Mouse (Mus musculus) lung, embryonic 15.5 days (tissue): ENCODE results near the gene H2-K1. TPM values are rescaled to one million over a fixed set of nuclear protein-coding genes. Genes with fewer than 3 reads are reported as not detected.

Experiments
- ATAC-seq: fragments of 200-750 bp; cut with Nextera tagmentation; 2 replicates; pipeline ENCODE4 v1.8.0; 2017; ENCODE audit warnings: moderate number of reproducible peaks, borderline replicate concordance; ENCODE audit not compliant: low FRiP score, low TSS enrichment; ENCODE audit errors: extremely low read depth
- H3K27ac ChIP-seq: fragments of 300-500 bp; sonication (generic); 2 replicates; pipeline ENCODE4 v1.5.1; 2015; ENCODE audit warnings: moderate library complexity, mild to moderate bottlenecking, inconsistent platforms
- H3K27me3 ChIP-seq: fragments of 300-500 bp; sonication (generic); 2 replicates; pipeline ENCODE4 v1.6.1; 2015; ENCODE audit warnings: inconsistent platforms
- H3K36me3 ChIP-seq: fragments of 300-500 bp; sonication (generic); 2 replicates; pipeline ENCODE4 v1.6.1; 2015; ENCODE audit warnings: inconsistent platforms
- H3K4me1 ChIP-seq: fragments of 300-500 bp; sonication (generic); 2 replicates; pipeline ENCODE4 v1.6.1; 2015; ENCODE audit warnings: inconsistent platforms
- H3K4me2 ChIP-seq: fragments of 300-500 bp; sonication (generic); 2 replicates; pipeline ENCODE4 v1.6.1; 2015; ENCODE audit warnings: inconsistent platforms, mild to moderate bottlenecking, moderate library complexity
- H3K4me3 ChIP-seq: fragments of 300-500 bp; sonication (generic); 2 replicates; pipeline ENCODE4 v1.5.1; 2015; ENCODE audit warnings: mild to moderate bottlenecking, inconsistent platforms
- H3K9ac ChIP-seq: fragments of 300-500 bp; sonication (generic); 2 replicates; pipeline ENCODE4 v1.6.1; 2015; ENCODE audit warnings: inconsistent platforms
- H3K9me3 ChIP-seq: fragments of 300-500 bp; sonication (generic); 2 replicates; pipeline ENCODE4 v1.6.1; 2016; ENCODE audit warnings: inconsistent platforms
- WGBS: fragments of 180-500 bp; shearing (Covaris S2); methylation state at CpG from one replicate; pipeline ENCODE4 v1.1.7; 2015; 5-methylcytosine and 5-hydroxymethylcytosine counted together
- polyA plus RNA-seq: library from polyadenylated mRNA; unstranded; fragments of >200 nt; fragmentation: Nextera tagmentation; extraction: Ambion mirVana; gene quantifications from 2 replicates; pipeline ENCODE4 v1.2.1, GENCODE M21; 2015

H2-K1 gene
- polyA plus RNA-seq, 1 experiment from 2014 or later, result 69.2 TPM

- Histone ChIP-seq H3K27me3 (no peaks in the 10 kb centered on the region), H3K4me3 (peak overlapping the region; percentile 88), H3K9ac (peak overlapping the region; percentile 93), H3K4me1 (peaks cover 63% of the 10 kb centered on the region), H3K9me3 (no peaks in the 10 kb centered on the region), H3K36me3 (peaks cover 45% of the 10 kb centered on the region), H3K4me2 (peak overlapping the region; percentile 94), H3K27ac (no peak overlapping the region)
- no peak for ATAC-seq
- 21% methylated on average over 7 of the region's 7 CpGs for WGBS
These were observed 25.6 kb upstream of the H2-K1 start for GRCm38 (mm10) chr17:34025756-34026151.

- Histone ChIP-seq H3K4me3 (peak overlapping the region; percentile 88), H3K9ac (peak overlapping the region; percentile 93), H3K4me1 (peaks cover 56% of the 10 kb centered on the region), H3K27ac (peak overlapping the region; percentile 91), H3K9me3 (no peaks in the 10 kb centered on the region), H3K36me3 (peaks cover 46% of the 10 kb centered on the region), H3K27me3 (no peaks in the 10 kb centered on the region), H3K4me2 (peak overlapping the region; percentile 94)
- WGBS, result under 1% methylated on average over 57 of the region's 57 CpGs
- peak; percentile 2; the same call in 1 of the 2 replicates for ATAC-seq
These were observed 25.0 kb upstream of the H2-K1 start for GRCm38 (mm10) chr17:34024861-34025755.

DNA sequence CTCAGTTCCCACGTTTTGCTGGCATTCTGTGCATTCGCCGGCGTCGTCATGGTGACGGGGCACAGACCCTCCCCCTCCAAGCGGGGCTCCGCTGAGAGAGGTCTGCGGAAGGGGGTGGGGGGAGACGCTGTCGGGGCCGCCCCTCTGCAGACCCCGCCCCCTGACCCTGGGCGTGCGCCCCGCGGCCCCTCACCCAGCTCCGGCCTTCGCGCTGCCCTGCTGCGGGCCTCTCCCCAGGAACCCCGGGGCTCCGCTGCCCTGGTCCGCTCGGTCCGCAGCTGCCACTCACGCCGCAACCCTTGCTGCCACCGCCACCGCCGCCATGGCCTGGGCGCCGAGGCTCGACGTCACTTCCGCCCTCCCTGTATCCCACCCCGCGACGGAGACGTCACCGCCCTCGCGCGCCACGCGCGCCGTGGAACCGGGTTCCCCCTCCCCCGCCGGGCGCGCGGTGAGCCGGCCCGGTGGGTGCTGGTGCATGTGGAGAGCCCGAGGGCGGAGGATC, 24.2 kb upstream of the H2-K1 start, which contains the start of gene Ring1:
TSS of gene Ring1 (minus strand) at position 364 of the 505 bp plus-strand sequence.
- peak; percentile 72 for ATAC-seq

DNA sequence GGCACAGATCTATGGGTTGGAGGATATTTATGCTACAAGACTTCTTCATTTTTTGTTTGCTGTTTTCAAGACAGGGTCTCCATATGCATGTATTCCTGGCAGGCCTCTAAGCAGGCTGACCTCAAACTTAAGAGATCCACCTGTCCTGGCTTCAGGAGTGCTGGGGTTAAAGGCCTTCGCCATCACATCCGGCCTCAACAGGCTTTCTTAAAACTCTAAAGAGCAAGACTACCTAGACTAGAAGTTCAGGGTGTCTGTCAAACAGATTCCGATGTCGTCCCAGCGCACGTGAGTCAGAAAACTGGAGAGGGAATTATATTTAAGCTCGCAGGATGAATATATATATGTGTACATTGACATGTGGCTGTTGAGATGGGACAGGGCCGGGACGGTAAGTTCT, 23.5 kb upstream of the H2-K1 start:
- H3K9me3 ChIP-seq, result peaks cover 4% of the 10 kb centered on the region; the same call in 1 of the 2 replicates
- peak overlapping the region; percentile 91; the same call in 1 of the 2 replicates for H3K27ac ChIP-seq
- peak overlapping the region; percentile 94 for H3K4me2 ChIP-seq
- 49% methylated on average over 9 of the region's 9 CpGs for WGBS
- no peaks in the 10 kb centered on the region for H3K27me3 ChIP-seq
- no peak for ATAC-seq
- H3K4me1 ChIP-seq, result peaks cover 42% of the 10 kb centered on the region
- H3K36me3 ChIP-seq, result peaks cover 32% of the 10 kb centered on the region
- peak overlapping the region; percentile 93; the same call in 1 of the 2 replicates for H3K9ac ChIP-seq
- H3K4me3 ChIP-seq, result peak overlapping the region; percentile 88

More for the DNA sequence above, 24.2 kb upstream of the H2-K1 start, which contains the start of gene Ring1:
- Histone ChIP-seq H3K9me3 (peaks cover 2% of the 10 kb centered on the region; the same call in 1 of the 2 replicates), H3K4me3 (peak within 1 kb of the TSS; percentile 88), H3K4me1 (peaks cover 49% of the 10 kb centered on the region), H3K4me2 (peak within 1 kb of the TSS; percentile 94), H3K36me3 (peaks cover 39% of the 10 kb centered on the region), H3K27me3 (no peaks in the 10 kb centered on the region), H3K9ac (peak within 1 kb of the TSS; percentile 93), H3K27ac (peak within 1 kb of the TSS; percentile 91)
- WGBS, result under 1% methylated on average over 57 of the region's 58 CpGs

DNA sequence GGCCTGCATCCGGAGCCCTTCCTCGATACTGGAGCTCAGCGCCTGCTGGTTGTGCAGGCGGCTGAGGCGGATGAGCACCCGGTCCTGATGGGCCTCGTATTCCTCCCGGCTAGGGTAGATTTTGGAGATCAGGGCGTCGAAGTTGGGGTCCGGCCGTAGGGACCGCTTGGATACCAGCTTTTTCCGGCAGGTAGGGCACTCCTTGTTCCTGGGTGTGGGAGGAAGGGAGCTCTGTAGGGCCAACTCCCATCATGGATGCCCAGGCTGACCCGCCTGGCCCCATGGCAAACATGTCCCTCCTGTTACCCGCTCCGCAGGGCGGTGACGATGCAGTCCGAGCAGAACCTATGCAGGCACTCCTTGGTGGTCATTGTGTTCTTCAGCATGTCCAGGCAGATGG, 22.8 kb upstream of the H2-K1 start:
- no peak overlapping the region for H3K4me2 ChIP-seq
- no peak for ATAC-seq
- peaks cover 4% of the 10 kb centered on the region; the same call in 1 of the 2 replicates for H3K9me3 ChIP-seq
- no peak overlapping the region for H3K9ac ChIP-seq
- no peak overlapping the region for H3K4me3 ChIP-seq
- WGBS, result 95% methylated on average over 20 of the region's 20 CpGs
- peaks cover 25% of the 10 kb centered on the region for H3K36me3 ChIP-seq
- no peak overlapping the region for H3K27ac ChIP-seq
- peaks cover 35% of the 10 kb centered on the region for H3K4me1 ChIP-seq
- no peaks in the 10 kb centered on the region for H3K27me3 ChIP-seq

DNA sequence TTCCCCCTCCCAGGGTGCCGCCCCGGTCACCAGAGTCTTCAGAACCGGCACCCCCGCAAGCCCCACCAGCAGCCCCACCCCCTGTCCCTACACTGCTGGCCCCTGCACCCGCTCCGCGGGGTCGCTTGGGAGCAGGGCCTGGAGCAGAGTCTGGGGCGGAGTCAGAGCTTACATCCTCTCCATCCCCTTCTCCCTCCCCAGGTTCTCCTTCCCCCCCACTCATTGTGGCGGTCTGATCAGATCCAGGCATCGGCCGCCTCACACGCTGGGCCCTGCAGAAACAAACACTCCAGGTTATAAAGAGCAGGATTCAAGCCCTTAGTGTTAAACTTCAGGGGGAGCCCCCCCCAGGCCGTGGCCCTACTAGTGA, 22.3 kb upstream of the H2-K1 start:
- Histone ChIP-seq H3K4me2 (no peak overlapping the region), H3K4me1 (peaks cover 31% of the 10 kb centered on the region), H3K9ac (no peak overlapping the region), H3K27ac (no peak overlapping the region), H3K9me3 (peaks cover 4% of the 10 kb centered on the region; the same call in 1 of the 2 replicates), H3K36me3 (peaks cover 25% of the 10 kb centered on the region), H3K27me3 (no peaks in the 10 kb centered on the region), H3K4me3 (no peak overlapping the region)
- 83% methylated on average over 14 of the region's 14 CpGs for WGBS
- ATAC-seq, result no peak

DNA sequence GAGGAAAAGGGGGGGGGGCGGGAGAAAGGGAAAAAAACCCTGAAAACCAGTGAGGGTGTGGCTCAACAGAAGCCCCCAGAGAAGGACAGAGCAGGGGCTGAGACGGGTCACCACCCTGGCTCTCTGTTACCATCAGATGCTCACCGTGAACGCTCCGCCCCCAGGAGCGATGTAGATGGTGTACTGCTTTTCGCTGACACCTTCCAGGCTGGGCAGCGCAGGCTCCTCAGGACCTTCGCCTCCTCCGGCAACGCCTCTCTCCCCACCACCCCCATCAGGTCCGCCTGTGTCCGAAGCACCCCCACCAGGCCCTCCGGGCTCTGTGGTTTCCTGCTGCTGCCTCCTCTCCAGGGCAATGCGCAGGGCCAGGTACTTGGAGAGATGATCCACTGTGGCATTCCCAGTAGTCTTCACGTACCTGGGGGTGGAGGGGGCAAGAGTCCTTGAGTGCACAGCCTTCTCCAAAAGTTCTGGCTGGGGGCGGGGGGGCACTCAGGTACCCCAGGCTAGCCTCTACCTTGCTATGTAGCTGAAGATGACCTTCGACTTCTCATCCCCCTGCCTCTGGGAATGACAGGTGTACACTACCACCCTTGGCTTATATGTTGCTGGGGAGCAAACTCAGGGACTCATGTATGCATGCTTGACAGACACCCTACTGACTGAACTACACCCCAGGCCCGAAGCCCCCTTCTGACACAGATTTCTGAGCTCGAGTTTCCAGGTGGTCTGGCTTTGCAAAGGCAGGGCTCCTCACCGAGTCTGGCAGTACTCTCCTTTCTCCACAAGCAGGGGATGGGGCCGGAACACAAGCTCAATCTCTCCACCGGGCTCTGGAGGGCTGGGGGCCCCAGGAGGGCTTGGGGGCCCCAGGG, 21.6 kb upstream of the H2-K1 start:
- Histone ChIP-seq H3K9ac (no peak overlapping the region), H3K4me3 (no peak overlapping the region), H3K4me2 (no peak overlapping the region), H3K27ac (no peak overlapping the region), H3K4me1 (peaks cover 25% of the 10 kb centered on the region), H3K27me3 (no peaks in the 10 kb centered on the region), H3K36me3 (peaks cover 25% of the 10 kb centered on the region), H3K9me3 (peaks cover 4% of the 10 kb centered on the region; the same call in 1 of the 2 replicates)
- 86% methylated on average over 23 of the region's 23 CpGs for WGBS
- no peak for ATAC-seq

DNA sequence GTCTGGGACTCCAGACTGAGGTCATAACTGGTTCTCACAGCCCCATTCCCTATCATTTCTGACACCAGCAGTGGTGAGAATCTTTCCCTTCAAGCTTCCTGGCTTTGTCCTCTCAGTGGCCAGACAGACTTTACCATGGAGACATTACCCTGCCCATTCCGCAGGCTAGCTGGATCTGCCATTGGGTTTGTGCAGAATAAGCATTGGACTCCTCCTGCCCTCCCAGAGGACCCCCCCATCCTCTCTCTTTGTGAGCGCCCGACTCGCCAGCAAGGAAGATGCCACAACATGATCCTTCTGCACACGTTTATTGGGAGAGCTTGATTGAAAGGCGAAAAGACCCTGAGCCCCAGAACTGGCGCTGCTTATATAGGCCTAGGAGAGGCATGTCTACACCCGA, 13.3 kb upstream of the H2-K1 start:
- WGBS, result 87% methylated on average over 8 of the region's 8 CpGs
- Histone ChIP-seq H3K4me2 (no peak overlapping the region), H3K27ac (no peak overlapping the region), H3K4me3 (no peak overlapping the region), H3K36me3 (no peaks in the 10 kb centered on the region), H3K9ac (no peak overlapping the region), H3K9me3 (no peaks in the 10 kb centered on the region), H3K27me3 (no peaks in the 10 kb centered on the region), H3K4me1 (no peaks in the 10 kb centered on the region)
- no peak for ATAC-seq

DNA sequence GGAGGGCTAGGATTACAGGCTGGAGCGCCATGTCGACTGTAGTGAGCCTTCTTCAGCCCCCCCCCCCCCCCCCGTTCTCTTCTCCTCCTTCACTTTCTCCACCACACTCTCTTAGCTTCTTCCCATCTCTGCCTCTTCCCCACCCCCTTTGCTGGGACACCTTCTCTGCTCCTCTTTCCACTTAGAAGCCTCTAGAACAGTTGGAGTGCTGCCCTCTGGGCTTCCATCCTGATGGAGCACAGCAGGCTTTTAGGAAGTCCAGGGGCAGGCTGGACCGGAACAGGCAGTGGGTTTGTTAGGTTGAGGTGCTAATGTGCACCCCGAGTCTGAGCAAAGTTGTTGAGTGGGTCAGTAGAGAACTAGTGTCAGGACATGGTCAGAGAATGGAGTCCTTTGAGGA, 10.0 kb upstream of the H2-K1 start:
- Histone ChIP-seq H3K27me3 (peaks cover 6% of the 10 kb centered on the region; the same call in 1 of the 2 replicates), H3K9me3 (no peaks in the 10 kb centered on the region), H3K4me1 (no peaks in the 10 kb centered on the region), H3K4me3 (no peak overlapping the region), H3K9ac (no peak overlapping the region), H3K4me2 (no peak overlapping the region), H3K36me3 (no peaks in the 10 kb centered on the region), H3K27ac (no peak overlapping the region)
- WGBS, result 68% methylated on average over 5 of the region's 5 CpGs
- ATAC-seq, result no peak

- H3K4me1 ChIP-seq, result no peaks in the 10 kb centered on the region
These were observed 6.4 kb upstream of the H2-K1 start for GRCm38 (mm10) chr17:34006570-34006969.

DNA sequence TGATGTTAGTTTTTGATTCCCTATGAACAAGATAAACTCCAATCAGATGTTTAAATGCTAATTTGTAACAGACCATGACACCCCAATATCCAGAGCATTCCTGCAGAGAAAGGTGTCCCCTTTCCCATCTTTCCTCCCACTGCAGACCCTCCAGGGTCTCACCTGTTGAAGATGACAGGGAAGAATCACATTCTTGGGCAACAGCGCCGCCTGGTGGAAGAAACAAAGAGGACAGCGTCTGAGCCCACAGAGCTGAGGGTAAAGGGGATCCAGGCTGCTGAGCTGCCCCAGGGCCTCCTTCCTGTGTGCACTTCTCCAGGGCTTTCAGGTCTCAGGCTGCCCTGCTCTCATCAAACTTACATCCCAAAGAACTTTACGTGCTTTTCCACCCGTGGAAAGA, 3.3 kb upstream of the H2-K1 start:
- Histone ChIP-seq H3K4me1 (peaks cover 9% of the 10 kb centered on the region; the same call in 1 of the 2 replicates), H3K27ac (no peak overlapping the region), H3K4me3 (no peak overlapping the region), H3K27me3 (peaks cover 36% of the 10 kb centered on the region), H3K9me3 (no peaks in the 10 kb centered on the region), H3K9ac (no peak overlapping the region), H3K36me3 (no peaks in the 10 kb centered on the region), H3K4me2 (no peak overlapping the region)
- 5% methylated on average over 5 of the region's 5 CpGs for WGBS
- no peak for ATAC-seq

More at GRCm38 (mm10) chr17:34006570-34006969, 6.4 kb upstream of the H2-K1 start:
- Histone ChIP-seq H3K4me2 (no peak overlapping the region), H3K27ac (no peak overlapping the region), H3K36me3 (no peaks in the 10 kb centered on the region), H3K9me3 (no peaks in the 10 kb centered on the region), H3K4me3 (no peak overlapping the region), H3K9ac (no peak overlapping the region), H3K27me3 (peaks cover 12% of the 10 kb centered on the region)
- WGBS, result 37% methylated on average over 2 of the region's 2 CpGs
- no peak for ATAC-seq
